Mouse (Mus musculus): ENCODE results near the gene Tymp. TPM values are rescaled to one million over a fixed set of nuclear protein-coding genes. Genes with fewer than 3 reads are reported as not detected.

Gene Tymp
- total RNA-seq (2021): 1 to 10 TPM; 1.1 to 1.4 TPM
- long read RNA-seq, partial matches to known transcripts: 32 of 37 reads
- long read RNA-seq, other reads (novel, unspliced or antisense): 5 of 37 reads

DNA sequence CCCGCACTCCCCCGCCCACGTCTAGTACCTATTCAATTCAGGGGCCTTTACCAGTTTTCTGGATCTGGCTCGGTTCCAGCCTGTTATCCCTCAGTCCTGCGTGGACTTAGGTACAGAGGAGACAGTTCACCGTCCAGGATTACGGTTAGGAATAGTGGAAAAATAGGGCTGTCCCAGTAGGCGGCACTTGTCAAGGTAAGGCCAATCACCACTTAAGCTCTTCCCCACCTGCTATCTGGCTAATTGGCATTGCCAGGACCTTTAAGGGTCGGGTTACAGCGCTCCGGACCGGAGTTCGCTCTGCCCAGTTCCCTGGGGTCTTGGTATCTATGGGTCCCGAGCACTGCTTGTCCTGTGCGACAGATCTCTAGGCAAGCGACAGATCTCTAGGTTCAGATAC lies at the start of gene Tymp:
Gene Tymp, minus strand, starts transcription at position 83 of the 400 bp plus-strand sequence.
- DNase-seq (ENCODE audit: low spot score in 2 of 2): no peak

- no peak for DNase-seq (ENCODE audit: low spot score in 2 of 2)
Observed at GRCm38 (mm10) chr15:89425711-89426121, 48.9 kb upstream of the Tymp start, which contains the start of gene Cpt1b. TSS of gene Cpt1b (minus strand) at chr15:89425863.

GRCm38 (mm10) chr15:89424621-89425020 lies 47.8 kb upstream of the Tymp start:
- no peak for DNase-seq (ENCODE audit: low spot score in 2 of 2)

DNA sequence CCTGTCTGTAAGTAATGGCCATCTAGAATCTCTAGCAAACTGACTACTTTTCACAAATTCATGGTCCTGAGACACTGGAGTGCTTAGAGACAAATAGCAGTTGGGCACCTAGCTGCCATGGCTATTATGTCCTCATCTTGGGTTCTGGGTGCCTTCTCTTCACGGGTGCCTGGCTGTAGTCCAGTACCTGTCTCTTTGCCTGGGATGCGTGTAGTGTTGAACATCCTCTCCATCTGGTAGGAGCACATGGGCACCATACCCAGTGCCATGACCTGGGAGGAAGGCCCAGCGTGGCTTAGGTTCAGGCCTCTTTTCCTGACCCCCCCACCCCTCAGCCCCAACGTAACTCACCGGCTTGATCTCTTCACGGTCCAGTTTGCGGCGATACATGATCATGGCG lies 45.1 kb upstream of the Tymp start:
- DNase-seq (ENCODE audit: low spot score in 2 of 2): no peak

DNA sequence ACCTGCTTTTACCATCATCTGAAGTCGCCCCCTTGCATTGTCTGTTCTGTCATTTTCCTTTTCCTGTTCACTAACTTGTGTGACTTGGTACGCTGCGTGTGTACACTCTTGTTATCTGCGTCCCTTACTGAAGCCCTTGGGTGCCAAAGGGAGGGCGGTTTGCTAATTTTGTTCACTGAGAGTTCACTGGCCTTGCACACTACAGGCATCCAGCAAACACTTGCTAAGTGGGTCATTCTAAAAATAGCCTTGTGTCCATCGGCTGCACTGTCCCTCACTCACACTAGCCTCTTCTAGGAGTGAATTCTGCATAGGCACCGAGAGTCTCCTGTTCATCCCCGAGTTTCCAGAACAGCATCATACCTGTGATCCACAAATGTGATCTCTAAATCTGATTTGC lies 38.4 kb upstream of the Tymp start:
- DNase-seq (ENCODE audit: low spot score in 2 of 2): no peak

GRCm38 (mm10) chr15:89410118-89410517 lies 33.3 kb upstream of the Tymp start, which contains the start of gene Syce3:
TSS of gene Syce3 (minus strand) at chr15:89410503.
- no peak for DNase-seq (ENCODE audit: low spot score in 2 of 2)

DNA sequence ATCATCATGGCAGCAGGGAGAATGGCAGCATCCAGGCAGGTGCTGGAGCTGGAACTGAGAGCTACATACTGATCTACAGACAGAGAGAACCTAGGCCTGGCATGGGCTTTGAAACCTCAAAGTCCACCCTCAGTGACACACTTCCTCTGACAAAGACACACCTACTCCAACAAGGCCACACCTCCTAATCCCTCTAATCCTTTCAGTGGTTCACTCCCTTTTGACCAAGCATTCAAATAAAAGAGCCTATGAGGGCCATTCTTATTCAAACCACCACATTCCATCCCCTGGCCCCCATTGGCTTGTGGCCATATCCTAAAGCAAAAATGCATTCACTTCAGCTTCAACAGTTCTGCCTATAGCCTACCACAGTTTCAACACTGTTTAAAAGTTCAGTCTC lies 29.9 kb upstream of the Tymp start:
- DNase-seq (ENCODE audit: low spot score in 2 of 2): no peak

DNA sequence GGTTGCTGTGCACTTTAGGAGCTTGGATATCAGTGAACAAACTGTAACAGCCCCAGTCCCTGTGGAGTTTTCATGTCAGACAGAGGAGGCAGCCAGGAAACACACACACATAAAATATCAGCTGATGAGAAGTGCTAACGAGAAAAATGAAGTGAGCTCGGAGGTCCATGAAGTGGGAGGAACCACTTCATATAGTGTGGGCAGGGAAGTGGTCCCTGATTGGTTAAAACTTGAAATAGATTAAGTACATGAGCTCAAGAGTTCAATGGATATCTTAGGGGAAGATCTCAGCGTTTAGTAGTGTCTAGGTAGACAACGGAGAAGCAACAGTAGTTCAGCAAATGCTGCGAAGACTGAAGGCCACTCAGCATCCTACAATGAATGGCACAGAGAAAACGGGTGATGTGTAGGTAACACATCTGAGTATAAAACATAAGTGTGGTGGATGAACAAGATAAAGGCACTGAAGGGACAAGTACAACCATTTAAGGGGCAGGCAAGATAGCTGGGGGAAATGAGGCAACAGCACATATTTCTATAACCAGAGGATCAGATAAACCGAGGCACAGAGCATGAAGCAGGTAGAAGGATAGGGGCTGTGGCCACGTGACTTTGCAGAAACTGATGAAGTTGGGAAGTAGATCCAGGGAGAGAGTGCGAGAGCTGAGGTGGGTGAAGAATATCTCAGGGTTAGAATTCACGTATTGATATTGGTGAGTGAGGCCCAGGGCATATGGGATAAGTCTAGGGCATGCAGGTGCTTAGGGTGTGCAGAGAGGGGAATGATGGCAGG lies 28.2 kb upstream of the Tymp start:
- no peak for DNase-seq (ENCODE audit: low spot score in 2 of 2)

GRCm38 (mm10) chr15:89402471-89402870 lies 25.6 kb upstream of the Tymp start:
- no peak for DNase-seq (ENCODE audit: low spot score in 2 of 2)

DNA sequence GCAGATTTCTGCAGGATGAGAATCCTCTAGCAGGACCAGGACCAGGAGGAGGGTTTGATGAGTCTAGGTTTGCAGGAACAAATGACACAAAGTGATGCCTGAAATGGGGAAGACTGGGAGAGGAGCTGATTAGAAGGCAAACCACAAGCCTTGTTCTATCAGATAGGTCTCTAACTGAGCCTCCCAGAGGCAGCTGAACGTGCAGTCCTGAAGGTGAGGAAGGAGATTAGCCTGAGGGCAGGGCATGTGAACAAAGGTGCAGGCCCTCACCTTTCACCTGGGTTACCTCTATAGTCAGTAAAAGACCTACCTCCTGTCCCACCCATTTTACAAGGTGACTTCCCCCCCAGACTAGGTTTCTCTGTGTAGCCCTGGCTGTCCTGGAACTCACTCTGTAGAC lies 22.9 kb upstream of the Tymp start:
- no peak for DNase-seq (ENCODE audit: low spot score in 2 of 2)

DNA sequence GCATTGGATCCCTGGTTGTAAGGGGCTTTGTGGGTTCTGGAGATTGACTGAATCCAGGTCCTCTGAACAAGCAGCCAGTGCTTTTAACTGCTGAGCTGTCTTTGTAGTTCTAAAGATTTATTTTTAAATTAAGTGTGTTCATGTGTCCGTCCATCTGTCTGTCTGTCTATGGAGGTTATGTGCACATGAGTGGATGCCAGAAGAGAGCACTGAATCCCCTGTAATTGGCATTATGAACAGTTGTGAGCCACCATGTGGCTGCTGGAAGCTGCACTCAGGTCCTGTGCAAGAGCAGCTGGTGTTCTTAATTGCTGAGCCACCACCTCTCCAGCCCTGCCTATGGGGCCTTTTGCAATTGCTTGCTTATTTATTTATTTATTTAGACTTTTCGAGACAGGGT lies 21.3 kb upstream of the Tymp start:
- no peak for DNase-seq (ENCODE audit: low spot score in 2 of 2)

DNA sequence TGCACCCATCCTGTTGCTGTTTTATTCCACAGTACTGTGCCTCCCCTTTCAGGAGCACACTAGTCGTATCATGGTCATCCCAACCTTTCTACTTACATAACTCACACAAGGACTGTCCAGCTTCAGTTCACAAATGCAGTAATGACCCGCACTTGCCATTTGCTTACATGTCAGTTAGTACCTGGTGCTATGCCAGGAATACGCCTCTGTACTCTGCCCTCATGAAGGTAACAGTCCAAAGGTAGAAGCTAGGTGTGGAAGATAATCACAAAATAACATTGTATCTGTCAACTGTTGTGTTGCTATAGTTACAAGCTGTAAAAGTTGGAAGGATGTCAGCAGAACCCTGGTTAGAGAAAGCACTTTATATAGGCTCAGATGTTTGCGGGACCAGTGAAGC lies 20.0 kb upstream of the Tymp start:
- DNase-seq (ENCODE audit: low spot score in 2 of 2): no peak

- no peak for DNase-seq (ENCODE audit: low spot score in 2 of 2)
Observed at GRCm38 (mm10) chr15:89390081-89390480, 13.2 kb upstream of the Tymp start.

- no peak for DNase-seq (ENCODE audit: low spot score in 2 of 2)
Observed at GRCm38 (mm10) chr15:89387127-89387526, 10.3 kb upstream of the Tymp start.

DNA sequence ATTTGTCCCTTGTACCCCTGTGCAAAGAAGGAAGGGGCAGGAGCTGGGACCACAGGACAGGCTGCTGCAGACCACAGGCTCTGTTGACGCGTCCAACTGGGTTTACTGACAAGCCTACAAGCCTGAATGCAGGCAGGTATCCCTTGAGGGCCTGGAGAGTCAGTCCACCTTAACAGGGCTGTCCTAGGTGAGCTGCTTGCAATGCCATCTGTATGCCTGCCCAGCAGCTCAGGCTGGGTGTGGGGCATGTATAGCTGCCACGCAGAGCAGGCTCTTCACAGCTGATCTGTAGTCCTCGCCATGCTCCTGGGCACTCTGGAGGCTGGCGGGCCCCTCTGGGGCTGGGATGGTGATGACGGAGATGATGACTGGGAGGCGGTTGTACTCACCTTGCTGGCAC lies 7.8 kb upstream of the Tymp start, which contains the start of gene Klhdc7b:
Gene Klhdc7b, plus strand, starts transcription at position 301 of the 400 bp plus-strand sequence.
- DNase-seq (ENCODE audit: low spot score in 2 of 2): no peak

GRCm38 (mm10) chr15:89379429-89379828 lies 2.6 kb upstream of the Tymp start:
- no peak for DNase-seq (ENCODE audit: low spot score in 2 of 2)

- DNase-seq (ENCODE audit: low spot score in 2 of 2): peak in 1 of 2 experiments; percentile 18
Observed at GRCm38 (mm10) chr15:89378831-89379401, 2.1 kb upstream of the Tymp start, which contains the start of gene Odf3b. TSS of gene Odf3b (minus strand) at chr15:89379282.

GRCm38 (mm10) chr15:89377938-89378828 lies 1.3 kb upstream of the Tymp start:
- peak in 1 of 2 experiments; percentile 14 for DNase-seq (ENCODE audit: low spot score in 2 of 2)

DNA sequence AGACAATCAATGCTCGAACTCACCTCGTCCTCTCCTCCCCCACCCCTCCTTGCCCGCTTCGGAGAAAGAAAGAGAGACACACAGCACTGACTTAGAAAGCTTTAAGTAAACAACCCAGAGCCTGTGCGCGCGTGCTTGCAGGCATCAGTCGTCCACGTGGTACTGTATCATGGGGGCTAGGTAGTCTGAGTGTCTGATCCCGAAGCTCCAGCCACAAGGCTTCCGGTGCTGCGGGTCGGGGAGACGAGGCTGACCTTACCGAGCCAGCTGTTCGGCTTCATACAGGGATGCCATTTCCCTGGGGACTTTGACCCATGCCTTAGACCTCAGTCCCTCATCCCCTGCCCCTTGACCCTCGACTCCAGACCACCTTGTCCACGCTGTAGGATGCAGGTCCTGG lies 523 bp upstream of the Tymp start:
- DNase-seq (ENCODE audit: low spot score in 2 of 2): no peak

DNA sequence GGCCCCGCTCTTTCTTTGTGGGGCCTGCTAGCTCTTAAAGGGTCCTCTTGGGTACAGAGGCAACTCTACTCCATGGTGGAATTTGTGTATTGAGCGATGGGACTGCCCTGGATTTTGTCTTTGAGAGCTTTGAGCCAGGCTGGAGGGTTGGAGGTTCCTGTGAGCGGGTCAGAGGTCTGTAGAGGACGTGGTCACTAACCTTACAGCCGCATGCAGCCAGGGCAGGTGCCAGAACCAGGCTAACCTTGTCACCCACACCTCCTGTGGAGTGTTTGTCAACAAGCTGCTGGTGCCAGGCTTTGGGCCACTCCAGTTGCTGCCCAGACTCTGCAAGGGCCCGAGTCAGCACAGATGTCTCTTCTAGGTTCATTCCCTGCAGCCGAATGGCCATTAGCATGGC lies 799 bp downstream of the Tymp start:
- DNase-seq (ENCODE audit: low spot score in 2 of 2): no peak

DNA sequence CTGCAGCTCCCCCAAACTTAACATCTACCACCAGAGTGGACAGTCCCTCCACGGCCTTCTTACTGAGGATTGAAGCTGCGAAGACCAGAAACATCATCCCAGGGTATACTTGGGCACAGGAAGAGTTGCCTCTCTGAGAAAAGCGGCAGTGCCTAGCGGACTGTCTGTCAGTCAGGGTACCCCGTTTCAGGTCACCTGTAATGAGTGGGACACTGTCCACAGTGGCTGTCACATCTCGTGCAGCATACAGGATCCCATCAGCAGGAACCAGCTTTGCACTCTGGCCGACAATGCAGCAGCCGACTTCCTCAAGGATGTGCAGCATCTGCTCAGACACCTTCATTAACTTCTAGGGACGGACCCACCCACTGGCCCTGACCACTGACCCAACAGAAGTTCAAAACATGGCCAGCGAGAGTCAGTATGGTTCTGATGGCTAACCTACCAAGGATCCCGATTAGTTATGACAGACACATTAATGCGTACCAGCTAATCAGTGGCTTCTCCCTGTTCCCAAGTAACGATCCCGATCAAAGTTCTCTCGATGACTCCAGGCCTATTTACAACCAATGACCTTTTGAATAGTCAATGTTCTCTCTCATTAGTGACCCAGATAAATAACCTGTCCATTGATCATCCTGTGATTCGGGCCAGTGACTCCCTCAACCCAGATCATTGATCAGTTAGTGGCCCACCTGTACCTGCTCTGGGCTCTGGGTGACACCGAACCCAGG lies 1.9 kb downstream of the Tymp start:
- no peak for DNase-seq (ENCODE audit: low spot score in 2 of 2)
